Mouse (Mus musculus): ENCODE measurements at regions not wholly inside any gene's neighbourhood (a gene's known extent, or its start where the extent isn't known, plus 50 kb on each side); places are given as distances from the start of the nearest gene placed in this dataset.
A peak's percentile ranks its signal among the peaks of the same experiment; 100 is the strongest.

DNA sequence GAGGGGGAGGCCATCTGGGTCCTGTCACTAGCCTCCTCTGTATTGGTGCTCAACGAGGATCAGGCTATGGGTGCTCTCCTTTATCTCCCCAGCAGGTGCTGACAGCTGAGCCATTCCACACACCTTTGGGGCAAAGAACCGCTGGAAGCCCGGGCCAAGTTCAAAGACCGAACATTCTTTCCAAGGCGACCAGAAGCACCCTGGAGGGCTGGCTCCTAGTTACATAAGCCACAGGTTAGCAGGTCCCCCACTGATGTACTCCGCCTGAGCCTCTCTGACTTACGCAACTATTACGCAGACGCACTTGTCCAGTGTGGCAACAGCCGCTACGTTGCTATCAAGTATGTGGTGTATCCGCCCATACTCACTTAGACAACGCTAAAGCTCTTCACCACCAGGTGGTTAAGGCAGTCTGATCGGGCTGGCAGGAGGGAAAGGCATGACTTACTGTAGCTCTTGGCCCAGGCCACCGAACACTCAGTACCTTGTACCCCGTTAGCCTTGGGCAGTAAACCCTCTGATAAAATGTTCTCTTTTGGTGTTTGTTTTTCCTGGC lies 69.2 kb downstream of the Gm33543 start:
- DNase-seq (ENCODE audit: low spot score) (no peak), ATAC-seq (replicated peaks; ENCODE audit: low FRiP score, low TSS enrichment, low read depth) (no peak)
- H3K27me3 ChIP-seq (replicated peaks; ENCODE audit: control insufficient read depth, insufficient read depth, low read length), result no peaks in the 10 kb centered on the region
- H3K4me1 ChIP-seq (replicated peaks; ENCODE audit: control insufficient read depth, insufficient read depth, low read length), result no peaks in the 10 kb centered on the region
- H3K9me3 ChIP-seq (ENCODE audit: control insufficient read depth, low read length), result no peaks in the 10 kb centered on the region
- no peak overlapping the region for H3K4me2 ChIP-seq (ENCODE audit: low read length)
- no peak overlapping the region for H3K9ac ChIP-seq (ENCODE audit: low read length)
- no peak overlapping the region for H3K4me3 ChIP-seq (ENCODE audit: low read depth, low read length)
- H3K36me3 ChIP-seq (ENCODE audit: control insufficient read depth, insufficient read depth, low read length), result no peaks in the 10 kb centered on the region
- WGBS, result 86% methylated on average over 16 of the region's 16 CpGs
- H3K27ac ChIP-seq (ENCODE audit: low read depth), result no peak overlapping the region

DNA sequence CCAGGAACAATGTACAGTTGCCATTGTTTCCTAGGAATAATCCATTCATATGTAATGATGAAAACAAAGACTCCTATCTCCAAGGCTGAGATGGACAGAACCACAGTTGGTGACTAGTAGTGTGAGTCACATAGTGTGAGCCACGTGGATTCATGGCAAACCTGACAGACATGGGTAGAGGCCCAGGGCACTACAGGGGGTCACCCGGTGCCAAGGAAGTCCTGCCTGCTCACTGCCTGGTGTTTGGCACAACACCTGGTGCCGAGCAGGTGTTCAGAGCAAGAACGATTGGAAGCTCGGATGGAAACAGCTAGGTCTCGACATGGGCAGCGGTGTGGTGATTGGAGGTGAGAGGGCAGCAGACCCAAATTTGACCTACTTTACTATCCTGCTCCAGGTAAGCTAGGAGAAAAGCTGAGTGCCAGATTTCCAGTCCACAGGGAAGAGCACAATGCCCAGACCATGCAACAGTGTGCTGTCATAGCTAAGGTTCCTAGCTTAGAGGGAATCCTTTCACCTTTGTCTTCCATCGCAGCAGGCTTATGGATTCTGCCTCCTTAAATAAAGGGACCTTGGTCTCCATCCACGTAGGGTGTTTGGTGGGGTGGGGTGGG lies 69.8 kb downstream of the Gm33543 start:
- Histone ChIP-seq H3K4me1 (replicated peaks; ENCODE audit: control insufficient read depth, insufficient read depth, low read length) (no peaks in the 10 kb centered on the region; the same call in 1 of the 2 replicates), H3K27me3 (replicated peaks; ENCODE audit: control insufficient read depth, insufficient read depth, low read length) (no peaks in the 10 kb centered on the region), H3K36me3 (ENCODE audit: control insufficient read depth, insufficient read depth, low read length) (no peaks in the 10 kb centered on the region), H3K9me3 (ENCODE audit: control insufficient read depth, low read length) (no peaks in the 10 kb centered on the region), H3K4me2 (ENCODE audit: low read length) (no peak overlapping the region), H3K27ac (ENCODE audit: low read depth) (no peak overlapping the region), H3K9ac (ENCODE audit: low read length) (no peak overlapping the region), H3K4me3 (ENCODE audit: low read depth, low read length) (no peak overlapping the region)
- WGBS, result 87% methylated on average over 9 of the region's 9 CpGs
- no peak for ATAC-seq (replicated peaks; ENCODE audit: low FRiP score, low TSS enrichment, low read depth)
- no peak for DNase-seq (ENCODE audit: low spot score)

DNA sequence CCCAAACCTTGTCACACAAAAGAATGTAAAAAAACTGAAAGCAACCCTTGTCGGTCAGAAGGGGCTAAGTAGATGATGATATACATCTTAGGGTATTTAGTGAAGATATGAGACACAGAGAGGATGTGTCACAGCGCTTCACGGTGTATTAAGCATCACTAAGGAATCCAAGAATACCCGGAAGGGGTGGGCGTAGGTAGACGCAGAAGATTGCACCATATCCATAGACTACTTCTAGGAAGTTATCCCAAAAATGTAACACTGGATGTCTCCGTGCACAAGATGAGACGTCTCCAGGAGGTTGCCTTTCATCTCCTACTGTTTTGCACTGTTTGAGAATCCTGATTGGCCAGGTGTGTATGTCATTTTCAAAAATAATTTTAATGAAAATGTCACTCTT lies 73.8 kb downstream of the Gm33543 start:
- no peaks in the 10 kb centered on the region for H3K27me3 ChIP-seq (replicated peaks; ENCODE audit: control insufficient read depth, insufficient read depth, low read length)
- WGBS, result 84% methylated on average over 8 of the region's 8 CpGs
- H3K4me3 ChIP-seq (ENCODE audit: low read depth, low read length), result no peak overlapping the region
- no peaks in the 10 kb centered on the region; the same call in 1 of the 2 replicates for H3K4me1 ChIP-seq (replicated peaks; ENCODE audit: control insufficient read depth, insufficient read depth, low read length)
- ATAC-seq (replicated peaks; ENCODE audit: low FRiP score, low TSS enrichment, low read depth) (no peak), DNase-seq (ENCODE audit: low spot score) (no peak)
- H3K4me2 ChIP-seq (ENCODE audit: low read length), result no peak overlapping the region
- no peak overlapping the region for H3K27ac ChIP-seq (ENCODE audit: low read depth)
- H3K9ac ChIP-seq (ENCODE audit: low read length), result no peak overlapping the region
- H3K36me3 ChIP-seq (ENCODE audit: control insufficient read depth, insufficient read depth, low read length), result no peaks in the 10 kb centered on the region
- H3K9me3 ChIP-seq (ENCODE audit: control insufficient read depth, low read length), result no peaks in the 10 kb centered on the region

DNA sequence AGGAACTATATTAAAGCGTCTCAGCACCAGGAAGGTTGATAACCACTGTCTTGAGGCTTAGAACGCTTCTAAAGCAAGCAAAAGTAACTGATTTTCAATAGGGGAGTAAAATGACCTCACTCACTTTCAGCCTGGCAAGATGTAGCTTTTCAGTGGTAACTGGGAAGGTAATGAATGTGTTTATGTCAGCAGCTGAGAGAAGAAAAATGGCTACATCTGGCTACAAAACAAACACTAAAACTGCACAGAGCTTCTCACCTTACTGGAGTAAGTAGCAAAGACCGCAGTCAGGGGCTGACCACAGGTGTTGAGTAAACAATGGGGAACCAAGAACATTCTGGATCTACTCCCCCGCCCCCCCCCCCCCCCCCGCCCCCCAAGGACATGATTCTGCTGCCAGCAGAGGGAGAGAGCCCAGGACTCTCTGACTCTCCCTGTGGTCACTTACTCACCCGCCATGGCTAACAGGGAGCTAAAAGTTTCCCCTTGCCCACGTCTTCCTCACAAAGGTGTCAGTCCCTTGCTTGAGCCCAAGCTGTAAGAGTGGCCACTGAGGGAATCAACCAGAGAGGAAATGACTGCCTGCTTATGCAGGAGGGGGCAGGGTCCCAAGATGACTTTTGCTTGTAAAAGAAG lies 75.1 kb downstream of the Gm33543 start:
- ATAC-seq (replicated peaks; ENCODE audit: low FRiP score, low TSS enrichment, low read depth) (no peak), DNase-seq (ENCODE audit: low spot score) (no peak)
- no peaks in the 10 kb centered on the region for H3K9me3 ChIP-seq (ENCODE audit: control insufficient read depth, low read length)

DNA sequence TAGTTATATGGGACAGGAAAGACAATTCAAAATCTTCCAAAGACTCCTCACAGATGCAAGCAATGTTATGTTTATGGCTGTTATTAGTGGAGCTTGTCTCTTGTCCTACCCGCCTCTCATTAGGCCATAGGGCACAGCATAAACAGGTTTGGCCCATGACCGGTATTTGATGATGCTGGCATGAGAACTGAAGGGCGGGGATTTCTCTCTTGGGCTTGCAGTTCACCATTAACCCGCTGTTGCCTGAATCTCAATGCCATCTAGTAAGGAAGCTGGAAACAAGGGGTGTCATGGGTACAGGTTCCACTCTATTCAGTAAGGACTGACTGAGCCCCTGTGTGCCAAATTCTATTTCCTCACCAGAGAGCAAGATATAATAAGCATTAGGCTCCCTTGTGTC lies 78.6 kb downstream of the Gm33543 start:
- 50% methylated on average over 4 of the region's 4 CpGs for WGBS
- ATAC-seq (replicated peaks; ENCODE audit: low FRiP score, low TSS enrichment, low read depth) (no peak), DNase-seq (ENCODE audit: low spot score) (no peak)

More for the DNA sequence above, 75.1 kb downstream of the Gm33543 start:
- H3K27ac ChIP-seq (ENCODE audit: low read depth), result no peak overlapping the region
- H3K9ac ChIP-seq (ENCODE audit: low read length), result no peak overlapping the region
- H3K4me2 ChIP-seq (ENCODE audit: low read length), result no peak overlapping the region
- no peaks in the 10 kb centered on the region for H3K36me3 ChIP-seq (ENCODE audit: control insufficient read depth, insufficient read depth, low read length)
- no peaks in the 10 kb centered on the region; the same call in 1 of the 2 replicates for H3K4me1 ChIP-seq (replicated peaks; ENCODE audit: control insufficient read depth, insufficient read depth, low read length)
- no peaks in the 10 kb centered on the region for H3K27me3 ChIP-seq (replicated peaks; ENCODE audit: control insufficient read depth, insufficient read depth, low read length)
- 32% methylated on average over 6 of the region's 7 CpGs for WGBS
- H3K4me3 ChIP-seq (ENCODE audit: low read depth, low read length), result no peak overlapping the region

DNA sequence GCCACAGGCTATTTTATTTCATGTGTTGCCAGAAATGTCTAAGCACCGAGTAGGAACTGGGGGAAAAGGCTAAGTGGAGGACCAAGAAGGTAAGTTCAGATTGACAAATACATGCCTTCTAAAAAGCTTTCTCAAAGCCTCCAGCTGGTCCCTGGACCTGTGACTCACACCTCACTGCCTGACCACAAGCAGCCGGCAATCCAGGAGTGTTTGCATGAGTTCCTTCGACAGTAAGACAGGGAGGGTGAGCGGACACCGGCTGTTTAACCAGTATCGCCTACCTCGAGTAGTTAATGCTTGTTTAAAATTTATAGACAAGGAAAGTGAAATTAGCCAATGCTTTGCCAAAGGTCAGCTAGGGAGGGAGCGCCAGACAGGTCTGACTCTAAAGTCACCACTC lies 80.1 kb downstream of the Gm33543 start:
- H3K4me2 ChIP-seq (ENCODE audit: low read length), result no peak overlapping the region
- DNase-seq (ENCODE audit: low spot score), result no peak

More for the DNA sequence above, 78.6 kb downstream of the Gm33543 start:
- H3K27me3 ChIP-seq (replicated peaks; ENCODE audit: control insufficient read depth, insufficient read depth, low read length), result no peaks in the 10 kb centered on the region
- no peak overlapping the region for H3K4me2 ChIP-seq (ENCODE audit: low read length)
- H3K36me3 ChIP-seq (ENCODE audit: control insufficient read depth, insufficient read depth, low read length), result no peaks in the 10 kb centered on the region
- H3K4me3 ChIP-seq (ENCODE audit: low read depth, low read length), result no peak overlapping the region
- no peak overlapping the region for H3K9ac ChIP-seq (ENCODE audit: low read length)
- H3K27ac ChIP-seq (ENCODE audit: low read depth), result no peak overlapping the region
- no peaks in the 10 kb centered on the region; the same call in 1 of the 2 replicates for H3K4me1 ChIP-seq (replicated peaks; ENCODE audit: control insufficient read depth, insufficient read depth, low read length)
- H3K9me3 ChIP-seq (ENCODE audit: control insufficient read depth, low read length), result no peaks in the 10 kb centered on the region

DNA sequence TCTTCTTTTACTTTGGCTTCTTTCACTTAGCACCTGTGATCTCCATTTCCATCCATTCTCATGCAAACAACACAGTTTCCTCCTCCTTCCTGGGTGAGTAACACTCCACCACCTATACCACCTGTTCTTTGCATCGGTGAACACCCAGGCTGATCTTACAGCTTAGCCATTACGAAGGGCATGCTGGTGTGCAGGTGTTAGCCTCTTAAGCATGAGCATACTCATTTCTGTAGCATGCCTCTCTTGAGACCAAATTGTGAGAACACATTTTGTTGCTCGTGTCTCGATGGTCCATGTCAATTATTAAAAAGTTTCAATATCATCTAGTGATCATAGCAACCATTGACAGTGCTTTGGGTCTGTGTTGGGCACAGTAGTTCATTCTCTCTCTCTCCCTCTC lies 80.8 kb downstream of the Gm33543 start:
- DNase-seq (ENCODE audit: low spot score) (no peak), ATAC-seq (replicated peaks; ENCODE audit: low FRiP score, low TSS enrichment, low read depth) (no peak)
- whole genome bisulfite sequencing, result 95% methylated on average over 4 of the region's 4 CpGs
- H3K4me1 ChIP-seq (replicated peaks; ENCODE audit: control insufficient read depth, insufficient read depth, low read length), result no peaks in the 10 kb centered on the region
- no peak overlapping the region for H3K9ac ChIP-seq (ENCODE audit: low read length)
- no peaks in the 10 kb centered on the region for H3K36me3 ChIP-seq (ENCODE audit: control insufficient read depth, insufficient read depth, low read length)
- H3K9me3 ChIP-seq (ENCODE audit: control insufficient read depth, low read length), result no peaks in the 10 kb centered on the region
- no peak overlapping the region for H3K4me3 ChIP-seq (ENCODE audit: low read depth, low read length)
- H3K4me2 ChIP-seq (ENCODE audit: low read length), result no peak overlapping the region
- no peaks in the 10 kb centered on the region for H3K27me3 ChIP-seq (replicated peaks; ENCODE audit: control insufficient read depth, insufficient read depth, low read length)
- H3K27ac ChIP-seq (ENCODE audit: low read depth), result no peak overlapping the region

More for the DNA sequence above, 80.1 kb downstream of the Gm33543 start:
- Histone ChIP-seq H3K36me3 (ENCODE audit: control insufficient read depth, insufficient read depth, low read length) (no peaks in the 10 kb centered on the region), H3K27ac (ENCODE audit: low read depth) (no peak overlapping the region), H3K27me3 (replicated peaks; ENCODE audit: control insufficient read depth, insufficient read depth, low read length) (no peaks in the 10 kb centered on the region), H3K4me1 (replicated peaks; ENCODE audit: control insufficient read depth, insufficient read depth, low read length) (no peaks in the 10 kb centered on the region; the same call in 1 of the 2 replicates), H3K4me3 (ENCODE audit: low read depth, low read length) (no peak overlapping the region), H3K9ac (ENCODE audit: low read length) (no peak overlapping the region), H3K9me3 (ENCODE audit: control insufficient read depth, low read length) (no peaks in the 10 kb centered on the region)
- peak; percentile 15; the same call in 1 of the 2 replicates for ATAC-seq (replicated peaks; ENCODE audit: low FRiP score, low TSS enrichment, low read depth)
- 24% methylated on average over 8 of the region's 8 CpGs for WGBS

DNA sequence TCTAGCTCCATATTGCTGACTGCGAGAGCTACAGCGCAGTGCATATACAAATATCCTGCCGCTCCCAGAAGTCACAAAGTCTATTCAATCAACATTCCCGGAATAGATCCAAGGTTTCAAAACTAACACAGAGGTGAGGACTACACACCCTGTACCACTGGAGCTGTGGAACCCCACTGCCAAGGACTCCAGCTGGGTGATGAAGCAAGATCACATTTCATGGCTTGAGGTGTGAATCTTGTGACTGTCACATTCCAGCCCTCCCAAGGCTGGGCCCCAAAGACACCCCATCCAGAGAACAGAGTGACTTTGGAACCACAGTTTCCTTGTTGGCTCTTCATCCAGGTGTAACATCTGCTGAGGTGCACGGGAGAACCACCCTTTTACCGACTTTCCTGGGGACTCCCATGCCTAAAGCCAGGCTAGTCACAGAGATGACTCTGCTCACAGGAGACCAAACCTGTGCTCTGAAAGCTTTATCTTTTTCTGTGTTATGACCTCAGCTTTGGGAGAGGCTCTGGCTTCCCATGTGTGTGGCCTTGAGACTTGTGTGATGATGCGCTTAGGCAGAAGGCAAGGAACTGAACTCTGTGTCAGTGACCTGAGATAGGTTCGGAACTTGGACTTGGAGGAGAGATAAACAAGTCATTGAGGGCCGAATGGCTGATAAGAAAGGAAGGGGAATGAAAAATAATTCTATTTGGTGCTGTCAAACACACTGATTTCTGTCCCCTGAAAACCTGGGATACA lies 82.4 kb downstream of the Gm33543 start:
- no peaks in the 10 kb centered on the region for H3K9me3 ChIP-seq (ENCODE audit: control insufficient read depth, low read length)
- no peaks in the 10 kb centered on the region for H3K27me3 ChIP-seq (replicated peaks; ENCODE audit: control insufficient read depth, insufficient read depth, low read length)
- no peak overlapping the region for H3K4me2 ChIP-seq (ENCODE audit: low read length)
- H3K27ac ChIP-seq (ENCODE audit: low read depth), result no peak overlapping the region
- WGBS, result 68% methylated on average over 9 of the region's 9 CpGs
- ATAC-seq (replicated peaks; ENCODE audit: low FRiP score, low TSS enrichment, low read depth) (no peak), DNase-seq (ENCODE audit: low spot score) (no peak)
- H3K9ac ChIP-seq (ENCODE audit: low read length), result no peak overlapping the region
- H3K4me1 ChIP-seq (replicated peaks; ENCODE audit: control insufficient read depth, insufficient read depth, low read length), result no peaks in the 10 kb centered on the region
- no peak overlapping the region for H3K4me3 ChIP-seq (ENCODE audit: low read depth, low read length)
- no peaks in the 10 kb centered on the region for H3K36me3 ChIP-seq (ENCODE audit: control insufficient read depth, insufficient read depth, low read length)

Data from intestine, embryonic 14.5 days (tissue).